Mouse (Mus musculus): ENCODE data around the gene Cntd1. TPM values are rescaled to one million over a fixed set of nuclear protein-coding genes. Genes with fewer than 3 reads are reported as not detected.
"Not testable (repeated sequence)": the region's sequence is repeated elsewhere in the genome, so short reads cannot be mapped to it uniquely, and the experiment has no call there.

The Cntd1 gene
- polyA plus RNA-seq, 2 experiments = 0.61 to 1.6 TPM

GRCm38 (mm10) chr11:101316501-101316917 lies 37.7 kb downstream of the Cntd1 start:
- peak; percentile 39; the same call in 1 of the 2 replicates for ATAC-seq (ENCODE audit: low FRiP score, low read depth)

GRCm38 (mm10) chr11:101323609-101324008 lies 44.8 kb downstream of the Cntd1 start:
- Histone ChIP-seq H3K4me2 (replicated peaks; ENCODE audit: low read depth, low read length, severe bottlenecking) (no peak overlapping the region), H3K36me3 (ENCODE audit: control insufficient read depth, insufficient read depth, low read length) (peaks cover 71% of the 10 kb centered on the region), H3K27ac (replicated peaks; ENCODE audit: low read depth, low read length) (no peak overlapping the region), H3K4me3 (replicated peaks; ENCODE audit: low read length) (no peak overlapping the region), H3K9me3 (ENCODE audit: control insufficient read depth, low read length) (no peaks in the 10 kb centered on the region), H3K27me3 (ENCODE audit: control insufficient read depth, insufficient read depth, low read length) (no peaks in the 10 kb centered on the region), H3K4me1 (ENCODE audit: control insufficient read depth, insufficient read depth, low read length) (no peaks in the 10 kb centered on the region), H3K9ac (ENCODE audit: low read depth, low read length, severe bottlenecking) (no peak overlapping the region)
- no peak for ATAC-seq (ENCODE audit: low FRiP score, low read depth)
- no peak for TF ChIP-seq POLR2A (IDR thresholded peaks at IDR 0.05; ENCODE audit: borderline replicate concordance, extremely low read depth, insufficient read depth, insufficient read length)
- 21% methylated on average over 4 of the region's 4 CpGs for WGBS
- peak; percentile 75 for DNase-seq (ENCODE audit: low spot score)

More at GRCm38 (mm10) chr11:101316501-101316917, 37.7 kb downstream of the Cntd1 start:
- Histone ChIP-seq H3K4me2 (replicated peaks; ENCODE audit: low read depth, low read length, severe bottlenecking) (peak overlapping the region; percentile 94), H3K9me3 (ENCODE audit: control insufficient read depth, low read length) (no peaks in the 10 kb centered on the region), H3K4me1 (ENCODE audit: control insufficient read depth, insufficient read depth, low read length) (peaks cover 7% of the 10 kb centered on the region), H3K36me3 (ENCODE audit: control insufficient read depth, insufficient read depth, low read length) (peaks cover 37% of the 10 kb centered on the region), H3K4me3 (replicated peaks; ENCODE audit: low read length) (peak overlapping the region; percentile 97), H3K27ac (replicated peaks; ENCODE audit: low read depth, low read length) (peak overlapping the region; percentile 70), H3K9ac (ENCODE audit: low read depth, low read length, severe bottlenecking) (peak overlapping the region; percentile 88), H3K27me3 (ENCODE audit: control insufficient read depth, insufficient read depth, low read length) (no peaks in the 10 kb centered on the region)
- TF ChIP-seq POLR2A (IDR thresholded peaks at IDR 0.05; ENCODE audit: borderline replicate concordance, extremely low read depth, insufficient read depth, insufficient read length) = no peak
- DNase-seq (ENCODE audit: low spot score) = peak; percentile 21
- WGBS = 0% methylated on average over 17 of the region's 17 CpGs

- Histone ChIP-seq H3K4me2 (replicated peaks; ENCODE audit: low read depth, low read length, severe bottlenecking) (no peak within 1 kb of the TSS), H3K9ac (ENCODE audit: low read depth, low read length, severe bottlenecking) (no peak within 1 kb of the TSS), H3K4me3 (replicated peaks; ENCODE audit: low read length) (no peak within 1 kb of the TSS), H3K9me3 (ENCODE audit: control insufficient read depth, low read length) (no peaks in the 10 kb centered on the region), H3K27me3 (ENCODE audit: control insufficient read depth, insufficient read depth, low read length) (no peaks in the 10 kb centered on the region), H3K27ac (replicated peaks; ENCODE audit: low read depth, low read length) (no peak within 1 kb of the TSS), H3K36me3 (ENCODE audit: control insufficient read depth, insufficient read depth, low read length) (peaks cover 59% of the 10 kb centered on the region), H3K4me1 (ENCODE audit: control insufficient read depth, insufficient read depth, low read length) (no peaks in the 10 kb centered on the region)
- ATAC-seq (ENCODE audit: low FRiP score, low read depth) (no peak), DNase-seq (ENCODE audit: low spot score) (no peak)
- 97% methylated on average over 5 of the region's 5 CpGs for WGBS
- TF ChIP-seq POLR2A (IDR thresholded peaks at IDR 0.05; ENCODE audit: borderline replicate concordance, extremely low read depth, insufficient read depth, insufficient read length) = no peak
Observed at GRCm38 (mm10) chr11:101324763-101325162, 46.0 kb downstream of the Cntd1 start, which contains the start of gene Aoc2. TSS of gene Aoc2 (plus strand) at chr11:101325063.

GRCm38 (mm10) chr11:101325201-101325600 lies 46.4 kb downstream of the Cntd1 start:
- not testable (repeated sequence) for DNase-seq (ENCODE audit: low spot score); H3K4me3 ChIP-seq (replicated peaks; ENCODE audit: low read length); H3K4me1 ChIP-seq (ENCODE audit: control insufficient read depth, insufficient read depth, low read length); H3K9me3 ChIP-seq (ENCODE audit: control insufficient read depth, low read length); H3K27ac ChIP-seq (replicated peaks; ENCODE audit: low read depth, low read length); ATAC-seq (ENCODE audit: low FRiP score, low read depth); H3K27me3 ChIP-seq (ENCODE audit: control insufficient read depth, insufficient read depth, low read length); H3K9ac ChIP-seq (ENCODE audit: low read depth, low read length, severe bottlenecking); H3K4me2 ChIP-seq (replicated peaks; ENCODE audit: low read depth, low read length, severe bottlenecking)
- 90% methylated on average over 8 of the region's 11 CpGs for WGBS
- H3K36me3 ChIP-seq (ENCODE audit: control insufficient read depth, insufficient read depth, low read length) = peaks cover 55% of the 10 kb centered on the region

GRCm38 (mm10) chr11:101326147-101326546 lies 47.3 kb downstream of the Cntd1 start:
- TF ChIP-seq POLR2A (IDR thresholded peaks at IDR 0.05; ENCODE audit: borderline replicate concordance, extremely low read depth, insufficient read depth, insufficient read length) = no peak
- H3K9ac ChIP-seq (ENCODE audit: low read depth, low read length, severe bottlenecking) = no peak overlapping the region
- H3K36me3 ChIP-seq (ENCODE audit: control insufficient read depth, insufficient read depth, low read length) = peaks cover 45% of the 10 kb centered on the region
- no peaks in the 10 kb centered on the region for H3K4me1 ChIP-seq (ENCODE audit: control insufficient read depth, insufficient read depth, low read length)
- 82% methylated on average over 11 of the region's 11 CpGs for WGBS
- ATAC-seq (ENCODE audit: low FRiP score, low read depth) (no peak), DNase-seq (ENCODE audit: low spot score) (no peak)
- no peak overlapping the region for H3K4me2 ChIP-seq (replicated peaks; ENCODE audit: low read depth, low read length, severe bottlenecking)
- no peaks in the 10 kb centered on the region for H3K27me3 ChIP-seq (ENCODE audit: control insufficient read depth, insufficient read depth, low read length)
- H3K27ac ChIP-seq (replicated peaks; ENCODE audit: low read depth, low read length) = no peak overlapping the region
- H3K4me3 ChIP-seq (replicated peaks; ENCODE audit: low read length) = no peak overlapping the region
- H3K9me3 ChIP-seq (ENCODE audit: control insufficient read depth, low read length) = no peaks in the 10 kb centered on the region

GRCm38 (mm10) chr11:101327311-101327710 lies 48.5 kb downstream of the Cntd1 start:
- H3K4me3 ChIP-seq (replicated peaks; ENCODE audit: low read length) = no peak overlapping the region
- no peak overlapping the region for H3K27ac ChIP-seq (replicated peaks; ENCODE audit: low read depth, low read length)
- no peaks in the 10 kb centered on the region for H3K9me3 ChIP-seq (ENCODE audit: control insufficient read depth, low read length)
- H3K36me3 ChIP-seq (ENCODE audit: control insufficient read depth, insufficient read depth, low read length) = peaks cover 34% of the 10 kb centered on the region
- TF ChIP-seq POLR2A (IDR thresholded peaks at IDR 0.05; ENCODE audit: borderline replicate concordance, extremely low read depth, insufficient read depth, insufficient read length) = no peak
- ATAC-seq (ENCODE audit: low FRiP score, low read depth) (no peak), DNase-seq (ENCODE audit: low spot score) (no peak)
- WGBS = 47% methylated on average over 3 of the region's 3 CpGs
- H3K4me2 ChIP-seq (replicated peaks; ENCODE audit: low read depth, low read length, severe bottlenecking) = no peak overlapping the region
- H3K4me1 ChIP-seq (ENCODE audit: control insufficient read depth, insufficient read depth, low read length) = no peaks in the 10 kb centered on the region
- H3K9ac ChIP-seq (ENCODE audit: low read depth, low read length, severe bottlenecking) = no peak overlapping the region
- no peaks in the 10 kb centered on the region for H3K27me3 ChIP-seq (ENCODE audit: control insufficient read depth, insufficient read depth, low read length)

All from limb, embryonic 14.5 days (tissue).